Mouse (Mus musculus) cerebellum, adult 11-12 months (tissue): ENCODE measurements around the gene Tnpo1.

ENCODE experiments used
- DNase-seq: peaks from one replicate; pipeline ENCODE4 v3.0.0; 2022

Gene Tnpo1

GRCm38 (mm10) chr13:98924897-98925485, 1.2 kb downstream of the Tnpo1 start:
- DNase-seq = no peak

GRCm38 (mm10) chr13:98922806-98923205, 3.4 kb downstream of the Tnpo1 start:
- DNase-seq = no peak

- DNase-seq = no peak
Observed at GRCm38 (mm10) chr13:98921276-98921675, 4.9 kb downstream of the Tnpo1 start.

GRCm38 (mm10) chr13:98920300-98920699, 5.9 kb downstream of the Tnpo1 start:
- DNase-seq = no peak

- DNase-seq = no peak
Observed at GRCm38 (mm10) chr13:98919695-98920094, 6.5 kb downstream of the Tnpo1 start.

GRCm38 (mm10) chr13:98917851-98918250, 8.3 kb downstream of the Tnpo1 start:
- no peak for DNase-seq

- no peak for DNase-seq
Observed at GRCm38 (mm10) chr13:98915591-98915990, 10.6 kb downstream of the Tnpo1 start.

- no peak for DNase-seq
Observed at GRCm38 (mm10) chr13:98914844-98915212, 11.4 kb downstream of the Tnpo1 start.

GRCm38 (mm10) chr13:98914010-98914843, 12.0 kb downstream of the Tnpo1 start:
- no peak for DNase-seq

GRCm38 (mm10) chr13:98913196-98913595, 13.0 kb downstream of the Tnpo1 start:
- no peak for DNase-seq

- no peak for DNase-seq
Observed at GRCm38 (mm10) chr13:98912602-98913001, 13.6 kb downstream of the Tnpo1 start.

GRCm38 (mm10) chr13:98910801-98911200, 15.4 kb downstream of the Tnpo1 start:
- DNase-seq = peak; percentile 44

GRCm38 (mm10) chr13:98904608-98905007, 21.6 kb downstream of the Tnpo1 start:
- no peak for DNase-seq

- DNase-seq = no peak
Observed at GRCm38 (mm10) chr13:98902366-98903025, 23.7 kb downstream of the Tnpo1 start.

- no peak for DNase-seq
Observed at GRCm38 (mm10) chr13:98899550-98899949, 26.6 kb downstream of the Tnpo1 start.

- DNase-seq = no peak
Observed at GRCm38 (mm10) chr13:98897577-98897976, 28.6 kb downstream of the Tnpo1 start.

- no peak for DNase-seq
Observed at GRCm38 (mm10) chr13:98896434-98897126, 29.6 kb downstream of the Tnpo1 start.

- no peak for DNase-seq
Observed at GRCm38 (mm10) chr13:98896013-98896412, 30.2 kb downstream of the Tnpo1 start.

- no peak for DNase-seq
Observed at GRCm38 (mm10) chr13:98894900-98895299, 31.3 kb downstream of the Tnpo1 start.

GRCm38 (mm10) chr13:98891443-98891842, 34.7 kb downstream of the Tnpo1 start:
- no peak for DNase-seq

- DNase-seq = peak; percentile 78
Observed at GRCm38 (mm10) chr13:98890871-98891219, 35.3 kb downstream of the Tnpo1 start.

GRCm38 (mm10) chr13:98890137-98890870, 35.9 kb downstream of the Tnpo1 start:
- peak; percentile 57 for DNase-seq

- no peak for DNase-seq
Observed at GRCm38 (mm10) chr13:98889211-98889610, 37.0 kb downstream of the Tnpo1 start.
